Mouse (Mus musculus) left cerebral cortex, postnatal 4 days (tissue): ENCODE measurements around the gene Smagp. TPM values are rescaled to one million over a fixed set of nuclear protein-coding genes. Genes with fewer than 3 reads are reported as not detected.

Experiments used
- DNase-seq: peaks from one replicate; pipeline ENCODE4 v3.0.0-alpha.2; 2022
- intact Hi-C: fragments of 180-260 bp; cut with DNase I; formaldehyde crosslinking; loops from one replicate; pipeline ENCODE4 v1.15.1; 2025
- microRNA-seq: library from miRNA; unstranded; fragments of <30 nt; microRNA quantifications from one replicate; pipeline ENCODE4 v1.2.0, GENCODE M21; 2022
- total RNA-seq, 2 experiments: library from RNA; stranded (reverse); gene quantifications; 2 replicates each; pipeline ENCODE4 v1.2.3; 2021

The Smagp gene
- total RNA-seq, 2 experiments from 2014 or later, result 2.4 to 3.2 TPM

GRCm38 (mm10) chr15:100599276-100600046, 37.3 kb downstream of the Smagp start, which contains the start of gene Pou6f1:
Pou6f1 (minus strand) TSS chr15:100599984.
- peak; percentile 57 for DNase-seq
- intact Hi-C loops, result no loop called here

- DNase-seq, result peak; percentile 21
- intact Hi-C loops, result no loop called here
These were observed 37.9 kb downstream of the Smagp start for GRCm38 (mm10) chr15:100598883-100599275.

- no peak for DNase-seq
- intact Hi-C loops, result no loop called here
These were observed 38.4 kb downstream of the Smagp start for GRCm38 (mm10) chr15:100598287-100598882.

GRCm38 (mm10) chr15:100592817-100593216, 43.9 kb downstream of the Smagp start:
- DNase-seq, result no peak
- intact Hi-C loops, result no loop called here

- intact Hi-C loops, result no loop called here
These were observed 46.3 kb downstream of the Smagp start for GRCm38 (mm10) chr15:100590436-100590835.

GRCm38 (mm10) chr15:100588297-100588696, 48.4 kb downstream of the Smagp start:
- intact Hi-C loops, result no loop called here
- DNase-seq, result no peak

More at GRCm38 (mm10) chr15:100590436-100590835, 46.3 kb downstream of the Smagp start:
- no peak for DNase-seq

- no peak for DNase-seq
- intact Hi-C loops, result no loop called here
These were observed 49.6 kb downstream of the Smagp start for GRCm38 (mm10) chr15:100587166-100587565.

GRCm38 (mm10) chr15:100585931-100586330, 50.8 kb downstream of the Smagp start:
- no peak for DNase-seq
- intact Hi-C loops, result no loop called here

GRCm38 (mm10) chr15:100580108-100580507, 56.6 kb downstream of the Smagp start:
- intact Hi-C loops, result no loop called here
- DNase-seq, result no peak

GRCm38 (mm10) chr15:100577972-100578371, 58.8 kb downstream of the Smagp start:
- intact Hi-C loops, result no loop called here
- no peak for DNase-seq

- no peak for DNase-seq
- intact Hi-C loops, result no loop called here
These were observed 59.9 kb downstream of the Smagp start for GRCm38 (mm10) chr15:100576810-100577209.

GRCm38 (mm10) chr15:100576392-100576791, 60.3 kb downstream of the Smagp start:
- no peak for DNase-seq
- intact Hi-C loops, result no loop called here

GRCm38 (mm10) chr15:100575366-100575765, 61.4 kb downstream of the Smagp start:
- no peak for DNase-seq
- intact Hi-C loops, result no loop called here

- DNase-seq, result peak; percentile 58
- intact Hi-C loops, result no loop called here
These were observed 62.4 kb downstream of the Smagp start for GRCm38 (mm10) chr15:100574378-100574777.

- intact Hi-C loops, result no loop called here
- peak; percentile 29 for DNase-seq
These were observed 62.8 kb downstream of the Smagp start for GRCm38 (mm10) chr15:100573946-100574345.

Small RNAs within 50 kb of the gene (microRNA-seq; reads per million reads assigned to microRNA genes)
- not detected for gene Mir6961

Other genes starting within 250 kb of the Smagp start
- not detected for gene Gm5475, start 214.8 kb downstream of the Smagp start, total RNA-seq
- 10 to 100 TPM; 55.9 to 61.2 TPM for gene Slc11a2, start 211.9 kb downstream of the Smagp start, total RNA-seq
- gene Letmd1, start 167.9 kb downstream of the Smagp start, total RNA-seq, result 10 to 100 TPM; 65.8 to 70.5 TPM
- 10 to 100 TPM; 53.1 to 54.0 TPM for gene Csrnp2, start 141.5 kb downstream of the Smagp start, total RNA-seq
- gene Tfcp2, start 84.9 kb downstream of the Smagp start, total RNA-seq, result 10 to 100 TPM; 33.0 to 36.5 TPM
- gene Pou6f1, start 37.0 kb downstream of the Smagp start, total RNA-seq, result 100 to 1,000 TPM; 123 to 125 TPM
- 10 to 100 TPM; 67.6 to 71.0 TPM for gene Dazap2, start 21.6 kb downstream of the Smagp start, total RNA-seq
- gene Bin2, start 32.6 kb upstream of the Smagp start, total RNA-seq, result 1 to 10 TPM; 1.8 to 2.4 TPM
- 1 to 10 TPM in 1 of 2 experiments, under 1 TPM in 1; 0.74 to 1.2 TPM for gene Cela1, start 51.0 kb upstream of the Smagp start, total RNA-seq
- gene Galnt6, start 92.4 kb upstream of the Smagp start, total RNA-seq, result under 1 TPM; 0.34 to 0.40 TPM
- gene Slc4a8, start 124.8 kb upstream of the Smagp start, total RNA-seq, result 10 to 100 TPM; 70.6 to 78.6 TPM
- gene Scn8a, start 232.9 kb upstream of the Smagp start, total RNA-seq, result 100 to 1,000 TPM; 106 to 113 TPM